Mouse (Mus musculus): ENCODE measurements around the gene Ntf5.

Ntf5 gene

GRCm38 (mm10) chr7:45435038-45435437 is 21.5 kb downstream of the Ntf5 start:
- DNase-seq (ENCODE audit: low read depth, low spot score): no peak

DNA sequence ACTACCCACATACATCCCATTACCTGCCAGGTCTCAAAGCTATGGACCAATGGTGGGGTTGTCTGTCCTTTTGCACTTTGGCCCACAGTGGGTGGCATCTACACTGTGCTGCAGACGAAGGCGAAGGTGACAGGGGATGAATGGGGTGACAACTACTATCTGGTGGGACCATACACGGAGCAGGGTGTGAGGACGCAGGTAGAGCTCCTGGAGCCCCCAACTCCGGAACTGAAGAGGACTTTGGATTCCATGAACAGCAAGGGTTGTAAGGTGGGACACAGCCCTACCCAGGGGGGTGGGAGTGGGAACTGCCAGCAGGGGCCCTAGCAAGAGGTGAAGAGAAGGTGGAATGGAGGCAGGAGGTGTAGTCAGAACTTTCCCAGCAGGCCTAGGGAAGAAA is 22.9 kb downstream of the Ntf5 start:
- no peak for DNase-seq (ENCODE audit: low read depth, low spot score)

- DNase-seq (ENCODE audit: low read depth, low spot score): no peak
Observed at GRCm38 (mm10) chr7:45437046-45437445, 23.6 kb downstream of the Ntf5 start.

DNA sequence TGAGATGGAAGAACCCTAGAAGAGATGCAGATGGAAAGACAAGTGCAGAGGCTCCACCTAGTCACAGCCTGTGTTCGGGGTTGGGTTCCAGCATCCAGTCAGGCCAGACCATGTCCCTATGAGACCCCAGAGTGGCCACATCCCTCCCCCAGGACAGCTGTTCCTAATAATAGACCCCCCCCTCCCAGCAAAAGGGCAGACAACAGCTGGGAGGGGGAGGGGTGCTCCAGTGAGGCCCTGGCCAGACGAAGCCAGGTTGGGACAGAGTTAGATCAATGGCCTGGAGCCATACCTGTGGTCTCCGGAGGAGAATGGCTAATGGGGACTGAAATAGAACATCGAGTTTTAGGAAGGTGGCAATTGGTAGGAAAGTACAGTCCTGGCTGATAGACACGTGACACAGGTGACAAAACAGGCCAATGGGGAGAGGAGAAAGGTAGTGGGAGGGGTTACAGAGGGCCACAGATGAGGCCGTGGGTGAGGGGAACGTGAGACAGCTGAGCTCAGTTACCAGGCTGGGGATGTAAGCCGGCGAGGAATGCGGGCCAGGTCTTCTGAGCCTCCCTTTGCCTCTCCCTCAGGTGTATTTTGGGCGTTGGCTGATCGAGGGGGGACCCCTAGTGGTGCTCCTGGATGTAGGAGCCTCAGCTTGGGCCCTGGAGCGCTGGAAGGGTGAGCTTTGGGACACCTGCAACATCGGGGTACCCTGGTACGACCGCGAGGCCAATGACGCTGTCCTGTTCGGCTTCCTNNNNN is 24.2 kb downstream of the Ntf5 start, which contains the start of gene Ruvbl2:
Ruvbl2 (minus strand) TSS at position 576 of the 756 bp plus-strand sequence.
- DNase-seq (ENCODE audit: low read depth, low spot score): no peak

GRCm38 (mm10) chr7:45443526-45444420 is 30.3 kb downstream of the Ntf5 start:
- no peak for DNase-seq (ENCODE audit: low read depth, low spot score)

GRCm38 (mm10) chr7:45446589-45446988 is 33.1 kb downstream of the Ntf5 start:
- no peak for DNase-seq (ENCODE audit: low read depth, low spot score)

DNA sequence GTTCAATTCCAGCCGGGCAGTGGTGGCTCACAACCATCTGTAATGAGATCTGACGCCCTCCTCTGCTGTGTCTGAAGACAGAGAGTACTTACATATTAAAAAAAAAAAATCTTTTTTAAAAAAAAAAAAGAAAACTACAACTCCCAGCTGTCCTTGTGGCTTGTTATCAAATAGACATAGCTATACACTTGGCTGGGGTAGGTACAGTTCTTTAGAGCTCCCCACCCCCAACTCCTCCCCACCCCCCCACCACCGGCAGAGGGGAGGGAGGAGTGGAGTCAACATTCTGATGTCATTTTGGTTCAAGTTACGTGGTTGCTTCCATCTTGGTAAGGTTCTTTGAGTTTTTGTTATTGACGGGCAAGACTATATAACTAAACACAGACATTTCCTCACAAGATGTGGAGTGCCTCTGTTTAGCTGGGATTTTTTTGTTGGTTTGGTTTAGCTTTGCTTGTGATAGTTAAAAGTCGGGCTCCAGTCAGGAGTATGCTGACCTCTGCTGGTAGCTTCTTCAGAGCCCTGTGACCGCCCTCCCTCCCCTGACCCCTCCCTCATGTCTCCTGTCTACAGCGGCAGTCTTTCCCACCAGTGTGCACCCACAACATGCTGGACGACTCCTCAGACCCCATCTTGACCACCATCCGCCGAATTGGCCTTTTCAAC is 34.0 kb downstream of the Ntf5 start:
- DNase-seq (ENCODE audit: low read depth, low spot score): no peak

- no peak for DNase-seq (ENCODE audit: low read depth, low spot score)
Observed at GRCm38 (mm10) chr7:45449974-45450373, 36.5 kb downstream of the Ntf5 start.

GRCm38 (mm10) chr7:45451344-45451982 is 38.0 kb downstream of the Ntf5 start:
- no peak for DNase-seq (ENCODE audit: low read depth, low spot score)

DNA sequence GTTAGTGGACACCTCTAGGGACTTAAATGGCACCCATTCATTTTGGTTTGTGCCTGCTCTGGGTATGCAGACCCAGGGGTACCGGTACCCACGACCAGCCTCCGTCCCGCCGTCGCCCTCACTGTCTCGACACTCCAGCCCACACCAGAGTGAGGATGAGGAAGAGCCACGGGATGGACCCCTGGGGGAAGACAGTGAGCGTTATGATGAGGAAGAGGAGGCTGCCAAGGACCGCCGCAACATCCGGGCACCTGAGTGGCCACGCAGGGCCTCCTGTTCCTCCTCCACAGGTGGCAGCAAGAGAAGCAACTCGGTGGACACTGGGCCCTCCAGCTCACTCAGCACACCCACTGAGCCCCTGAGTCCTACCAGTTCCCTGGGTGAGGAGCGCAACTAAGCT is 41.5 kb downstream of the Ntf5 start:
- no peak for DNase-seq (ENCODE audit: low read depth, low spot score)

DNA sequence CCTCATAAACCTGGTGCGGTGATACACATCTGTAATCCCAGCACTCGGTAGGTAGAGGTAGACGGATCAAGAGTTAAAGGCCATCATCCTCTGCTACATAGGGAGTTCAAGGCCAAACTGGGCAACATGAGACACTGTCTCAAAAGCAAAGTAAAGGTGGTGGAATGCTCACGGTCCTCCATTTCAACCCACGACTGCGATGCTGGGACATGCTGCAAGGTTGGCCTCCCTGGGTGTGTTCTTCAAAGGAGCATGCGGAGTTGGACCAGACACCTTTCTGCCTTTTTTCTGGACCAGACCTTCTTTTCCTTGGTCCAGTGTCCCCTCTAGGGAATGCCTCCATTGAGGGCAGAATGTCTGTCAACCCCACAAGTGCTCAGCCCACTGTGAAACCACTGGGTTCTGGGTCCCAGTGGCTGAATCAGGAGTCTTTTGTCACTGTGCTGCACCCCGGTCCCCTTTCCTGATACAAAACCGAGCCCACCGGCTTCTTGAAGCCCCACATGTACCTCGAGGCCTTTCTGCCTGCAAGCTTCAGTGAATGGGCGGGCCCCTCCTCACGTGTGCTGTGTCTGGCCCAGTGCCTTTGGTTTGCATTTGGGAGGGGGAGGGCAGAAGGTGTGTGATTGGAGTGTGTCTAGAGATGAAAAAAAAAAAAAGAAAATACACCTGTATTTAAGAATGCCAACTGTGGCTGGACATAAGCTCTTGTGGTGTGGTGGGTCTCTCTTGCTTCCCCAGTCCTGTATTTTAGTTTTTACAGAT is 42.6 kb downstream of the Ntf5 start:
- DNase-seq (ENCODE audit: low read depth, low spot score): no peak

GRCm38 (mm10) chr7:45456721-45457203 is 43.3 kb downstream of the Ntf5 start:
- DNase-seq (ENCODE audit: low read depth, low spot score): no peak

DNA sequence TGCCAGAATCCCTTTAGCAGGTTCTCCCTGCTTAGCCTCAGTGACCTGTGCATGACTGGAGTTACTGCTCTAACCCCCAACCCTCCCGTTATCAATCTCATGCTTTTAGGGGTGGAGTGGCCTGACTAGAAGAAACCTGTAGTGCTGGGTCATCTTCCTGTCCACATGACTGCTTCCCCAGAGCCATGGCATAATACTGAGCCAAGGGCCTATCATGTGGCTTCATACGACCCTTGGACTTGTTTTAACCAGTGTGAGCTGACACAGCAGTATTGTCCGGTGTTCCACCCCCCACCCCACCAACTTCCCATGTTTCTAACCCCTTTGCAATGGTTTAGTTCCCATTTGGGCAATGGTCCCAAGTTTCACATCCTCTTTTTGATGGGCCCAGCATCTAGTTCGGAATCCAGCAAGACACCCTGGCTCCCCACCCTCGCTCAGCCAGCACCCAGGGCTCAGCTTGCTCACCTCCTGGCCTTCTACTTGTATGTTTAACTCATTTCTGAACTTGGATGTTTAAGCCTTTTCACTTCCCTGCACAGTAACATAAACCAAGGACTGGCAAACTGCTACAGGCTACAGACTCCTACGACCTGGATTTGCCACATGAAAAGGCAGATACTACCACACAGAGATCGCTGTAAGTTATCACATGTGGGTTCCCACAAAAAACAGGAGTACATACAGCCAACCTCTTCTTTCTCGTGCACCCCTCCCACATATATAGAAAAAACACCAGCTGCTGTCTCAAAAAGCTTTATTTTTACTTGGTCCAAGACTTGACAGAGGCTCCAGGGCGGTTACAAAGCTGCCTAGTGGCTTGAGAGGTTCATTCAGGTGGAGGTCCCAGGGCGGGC is 43.9 kb downstream of the Ntf5 start:
- DNase-seq (ENCODE audit: low read depth, low spot score): no peak

- DNase-seq (ENCODE audit: low read depth, low spot score): peak; percentile 65
Observed at GRCm38 (mm10) chr7:45458748-45459563, 45.5 kb downstream of the Ntf5 start.

DNA sequence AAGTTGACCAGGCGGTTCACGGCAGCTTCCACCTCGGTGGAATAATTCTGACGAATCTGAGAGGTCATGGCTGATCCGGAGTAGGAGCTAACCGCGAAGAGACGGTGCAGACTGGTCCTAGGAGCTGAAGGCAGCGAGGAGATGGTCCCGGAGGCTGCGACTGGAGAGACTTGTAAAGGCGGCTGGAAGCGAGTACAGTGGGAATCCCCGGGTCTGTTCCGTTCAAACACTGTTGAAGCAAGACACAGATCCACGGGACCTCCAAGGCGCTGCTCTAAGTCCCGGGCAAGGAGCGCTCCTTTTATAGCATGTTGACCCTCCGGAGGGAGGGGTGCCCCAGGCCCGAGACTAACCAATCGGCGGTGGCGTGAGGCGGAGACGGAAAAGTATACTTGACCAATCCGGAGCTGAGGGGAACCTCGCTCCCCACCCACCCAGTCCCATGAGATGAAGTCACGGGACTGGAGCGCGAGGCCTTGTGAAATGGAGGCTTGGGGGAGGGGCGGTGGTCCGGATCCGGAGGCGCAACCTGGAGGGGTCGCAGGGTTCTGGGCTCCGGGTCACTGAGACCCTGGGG is 46.2 kb downstream of the Ntf5 start, which contains the start of gene Ftl1:
Ftl1 (minus strand) TSS at position 321 of the 577 bp plus-strand sequence.
- peak; percentile 99 for DNase-seq (ENCODE audit: low read depth, low spot score)

DNA sequence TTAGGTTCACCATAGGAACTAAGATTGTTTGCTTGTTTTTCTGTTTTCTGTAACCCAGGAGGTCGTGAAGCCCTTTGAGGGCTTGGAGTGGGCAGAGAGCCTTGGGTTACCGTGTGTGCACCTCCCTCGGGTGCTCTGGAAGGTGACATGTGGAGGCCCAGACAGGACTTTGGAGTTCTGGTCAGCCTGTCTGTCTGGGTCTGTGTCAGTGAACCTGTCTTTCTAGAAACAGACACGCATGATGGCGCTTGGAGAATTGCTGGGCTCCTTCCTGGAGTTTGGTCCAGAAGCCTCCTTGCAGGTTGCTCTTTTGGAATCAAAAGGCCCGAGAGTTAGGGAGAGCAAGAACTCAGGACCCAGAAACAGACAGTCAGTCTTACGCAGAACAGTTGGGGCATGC is 46.9 kb downstream of the Ntf5 start:
- DNase-seq (ENCODE audit: low read depth, low spot score): no peak

GRCm38 (mm10) chr7:45460860-45461314 is 47.4 kb downstream of the Ntf5 start:
- DNase-seq (ENCODE audit: low read depth, low spot score): no peak

- DNase-seq (ENCODE audit: low read depth, low spot score): no peak
Observed at GRCm38 (mm10) chr7:45461326-45461725, 47.8 kb downstream of the Ntf5 start.

All from brain, embryonic 18.5 days (tissue).